Mouse (Mus musculus) ZHBTc4 (cell line): ENCODE data around the gene Mrps12.

Source experiments
- DNase-seq: peaks from one replicate; pipeline ENCODE4 v3.0.0-alpha.2; 2011; ENCODE audit warnings: low read depth, low spot score

The Mrps12 gene

DNA sequence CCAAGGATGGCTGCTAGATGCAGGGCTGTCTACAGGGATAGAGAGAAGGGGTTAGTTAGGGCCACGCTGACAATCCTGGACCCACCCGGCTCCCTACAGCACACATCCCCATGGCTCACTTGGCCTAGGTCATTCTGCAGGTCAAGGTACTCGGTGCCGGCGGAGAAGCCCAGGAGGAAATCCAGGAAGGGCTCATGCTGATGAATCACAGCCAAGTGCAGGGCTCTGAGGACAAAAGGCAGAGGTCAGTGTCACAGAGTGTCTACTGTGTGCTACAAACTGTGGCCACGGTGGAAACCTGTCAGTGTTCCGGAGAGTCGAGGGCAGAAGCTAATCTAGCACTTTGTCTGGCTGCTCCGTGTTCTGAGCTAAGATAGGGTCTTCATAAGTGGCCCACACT, 20.3 kb upstream of the Mrps12 start:
- no peak for DNase-seq

DNA sequence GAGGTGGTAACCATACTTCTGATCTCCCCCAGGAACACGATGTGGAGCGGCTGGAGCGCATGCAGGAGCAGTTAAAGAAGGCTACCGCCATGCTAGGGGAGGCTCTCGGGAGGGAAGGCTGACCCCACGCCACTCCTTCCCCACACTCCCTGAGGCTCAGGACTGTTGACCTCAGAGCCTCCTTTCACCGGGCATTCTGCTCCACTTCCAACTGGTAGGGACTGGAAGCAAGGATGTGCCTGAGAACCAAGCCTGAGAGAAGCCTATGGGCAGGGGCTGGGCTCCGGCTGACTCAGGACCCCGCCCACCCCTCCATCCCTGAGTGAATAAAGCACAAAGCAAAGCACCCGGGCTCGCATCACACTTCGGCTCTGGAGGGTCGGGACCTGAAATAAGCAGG, 17.0 kb upstream of the Mrps12 start:
- peak; percentile 57 for DNase-seq

DNA sequence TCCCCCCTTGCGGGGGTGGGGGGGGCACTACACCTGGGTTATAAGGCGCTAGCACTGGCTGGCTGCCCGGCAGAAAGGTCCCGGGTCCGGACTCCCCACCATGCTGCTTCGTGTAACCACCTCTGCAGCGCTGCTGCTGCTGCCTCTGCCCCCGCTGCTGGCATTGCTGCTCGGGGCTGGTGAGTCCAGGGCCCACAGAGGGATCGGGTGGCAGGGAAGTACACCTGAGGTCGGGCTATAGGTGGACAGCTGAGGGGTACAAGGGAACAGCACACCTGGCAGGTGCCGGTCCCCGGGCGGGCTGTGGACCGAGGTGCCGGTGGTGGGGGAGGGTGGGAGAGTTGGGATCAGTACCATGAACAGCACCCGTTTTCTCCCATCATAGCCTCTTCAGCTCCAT, 14.5 kb upstream of the Mrps12 start, which contains the start of gene Ccer2:
TSS of gene Ccer2 (plus strand) at position 96 of the 400 bp plus-strand sequence.
- no peak for DNase-seq

DNA sequence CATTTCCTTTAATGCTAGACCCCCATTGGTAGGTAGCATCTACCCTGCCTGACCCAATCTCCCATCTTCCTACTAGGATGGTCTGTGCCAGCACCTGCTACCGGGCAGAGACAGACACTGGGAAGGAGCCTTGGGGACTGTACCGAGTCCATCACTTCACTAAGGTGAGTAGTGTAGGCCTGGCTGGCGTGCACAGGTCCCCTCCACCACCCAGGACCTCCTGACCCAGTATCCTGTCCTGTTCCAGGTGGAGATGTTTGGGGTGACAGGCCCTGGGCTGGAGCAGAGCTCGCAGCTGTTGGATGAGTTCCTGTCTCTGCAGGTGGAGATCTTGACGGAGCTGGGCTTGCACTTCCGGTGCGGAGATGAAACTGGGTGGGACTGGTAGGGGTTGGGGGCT, 8.3 kb upstream of the Mrps12 start:
- DNase-seq, result no peak

DNA sequence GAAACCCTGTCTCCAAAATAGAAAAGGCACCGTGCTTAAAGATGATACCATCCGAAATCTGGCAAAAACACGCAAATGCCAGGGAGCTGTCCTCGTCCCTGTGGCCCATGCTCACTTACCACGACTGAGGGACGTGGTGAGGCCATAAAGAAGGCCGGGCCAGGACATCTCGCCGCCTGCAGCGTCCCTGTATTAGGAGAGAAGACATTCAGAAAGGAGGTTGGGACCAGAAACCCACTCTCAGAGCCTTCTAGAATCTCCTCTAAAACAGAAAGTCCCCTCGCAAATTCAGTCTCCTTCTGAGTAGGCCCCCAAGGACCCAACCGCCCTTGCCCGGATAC, 282 bp downstream of the Mrps12 start:
- DNase-seq, result no peak

DNA sequence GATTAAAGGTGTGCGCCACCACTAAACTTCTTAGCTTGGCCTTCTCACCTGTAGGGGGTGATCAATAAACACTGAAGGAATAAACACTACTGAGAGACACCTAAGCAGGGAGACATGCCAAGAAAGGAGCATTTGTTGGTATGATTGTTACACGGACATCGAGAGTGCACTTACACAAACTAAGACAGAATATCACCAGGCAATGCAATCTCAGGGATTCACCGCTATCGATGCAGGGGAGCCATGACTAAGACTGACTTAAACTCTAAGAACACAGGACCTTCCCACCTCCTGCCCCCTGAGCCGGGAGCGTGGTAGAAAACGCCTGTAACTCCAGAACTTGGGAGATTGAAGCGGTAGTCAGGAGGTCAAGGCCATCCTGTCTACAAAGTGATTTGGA, 671 bp downstream of the Mrps12 start:
- DNase-seq, result no peak

DNA sequence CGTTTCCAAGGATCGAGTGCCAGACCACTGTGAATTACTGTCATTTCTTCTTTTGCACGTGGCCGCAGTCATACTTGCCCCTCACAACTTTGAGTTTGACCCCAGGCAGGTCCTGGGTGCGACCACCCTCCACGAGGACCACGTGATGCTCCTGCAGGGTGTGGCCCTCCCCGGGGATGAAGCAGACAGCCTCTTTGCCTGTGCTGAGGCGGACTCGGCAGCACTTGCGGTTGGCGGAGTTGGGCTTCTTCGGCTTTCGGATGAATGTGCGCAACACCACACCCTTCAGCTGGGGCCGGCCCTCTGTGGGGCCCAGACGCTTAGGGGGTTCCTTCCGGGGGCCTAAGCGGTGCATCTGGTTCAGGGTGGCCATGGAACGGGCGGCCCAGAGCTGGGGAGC, 1.8 kb downstream of the Mrps12 start:
- peak; percentile 41 for DNase-seq

DNA sequence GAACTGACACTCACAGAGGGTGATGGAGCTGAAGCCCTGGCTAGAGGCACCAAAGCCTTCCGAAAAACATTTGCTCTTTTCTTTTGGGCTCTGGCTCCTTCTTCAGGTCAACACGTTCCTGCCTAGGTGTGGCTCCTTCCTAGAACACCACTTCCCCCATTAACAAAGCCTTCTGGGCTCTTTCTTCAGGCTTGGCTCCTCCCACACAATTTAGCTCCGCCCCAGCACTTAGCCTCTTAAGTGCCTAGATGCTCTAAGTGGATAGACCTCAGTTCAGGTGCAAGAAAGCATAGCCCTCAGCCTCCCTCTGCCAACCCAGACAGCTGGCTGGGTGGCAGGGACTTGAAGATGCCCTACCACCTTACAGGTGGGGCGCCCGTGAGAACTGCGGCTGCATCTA, 5.9 kb downstream of the Mrps12 start:
- DNase-seq, result peak; percentile 94

DNA sequence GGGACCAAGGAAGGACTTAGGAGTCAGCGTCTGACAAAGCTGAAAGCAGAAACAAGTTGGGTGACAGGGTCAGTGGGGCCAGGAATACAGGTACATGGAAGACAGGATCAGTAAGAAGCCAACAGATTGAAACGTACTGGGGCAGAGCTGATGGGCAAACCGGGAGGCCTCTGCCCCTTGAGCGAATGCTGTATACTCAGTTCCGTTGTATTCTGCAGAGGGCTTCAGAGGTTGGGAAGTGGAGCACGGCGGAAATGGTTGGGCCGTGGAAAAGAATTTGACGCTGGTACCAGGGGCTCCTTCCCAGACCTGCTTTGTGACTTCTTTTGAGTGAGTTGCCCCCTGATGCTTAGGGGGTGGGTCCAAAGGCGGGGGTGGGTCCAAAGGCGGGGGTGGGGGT, 8.4 kb downstream of the Mrps12 start:
- DNase-seq, result no peak

DNA sequence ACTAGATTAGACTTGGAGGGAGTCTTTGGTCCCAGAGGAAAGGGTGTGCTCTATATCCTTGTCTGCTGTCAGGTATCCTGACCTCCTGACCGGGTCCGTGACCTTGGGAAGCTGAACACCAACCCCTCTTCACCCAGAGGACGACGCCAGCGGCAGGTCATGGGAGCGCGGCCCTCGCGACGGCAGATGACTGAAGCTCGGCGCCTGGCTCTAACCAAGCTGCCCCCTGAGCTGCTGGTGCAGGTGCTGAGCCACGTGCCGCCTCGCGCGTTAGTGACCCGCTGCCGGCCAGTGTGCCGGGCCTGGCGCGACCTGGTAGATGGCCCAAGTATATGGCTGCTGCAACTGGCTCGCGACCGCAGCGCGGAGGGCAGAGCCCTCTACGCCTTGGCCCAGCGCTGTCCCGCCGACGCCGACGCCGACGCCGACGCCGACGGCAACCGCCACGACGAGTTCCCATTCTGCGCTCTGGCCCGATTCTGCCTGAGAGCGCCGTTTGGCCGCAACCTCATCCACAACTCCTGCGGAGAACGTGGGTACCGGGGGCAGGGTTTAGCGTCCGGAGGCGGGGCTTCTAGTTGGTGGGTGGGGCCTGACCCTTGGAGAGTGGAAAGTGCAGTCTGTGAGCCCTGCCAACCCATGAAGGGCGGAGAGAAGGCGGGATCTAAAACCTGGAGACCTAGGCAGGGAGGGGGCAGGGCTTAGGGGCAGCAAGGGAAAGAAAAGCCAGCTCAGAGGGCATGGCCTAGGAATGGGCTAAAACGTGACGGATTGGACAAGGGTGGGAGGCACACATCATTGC, 9.1 kb downstream of the Mrps12 start:
- DNase-seq, result peak; percentile 98

DNA sequence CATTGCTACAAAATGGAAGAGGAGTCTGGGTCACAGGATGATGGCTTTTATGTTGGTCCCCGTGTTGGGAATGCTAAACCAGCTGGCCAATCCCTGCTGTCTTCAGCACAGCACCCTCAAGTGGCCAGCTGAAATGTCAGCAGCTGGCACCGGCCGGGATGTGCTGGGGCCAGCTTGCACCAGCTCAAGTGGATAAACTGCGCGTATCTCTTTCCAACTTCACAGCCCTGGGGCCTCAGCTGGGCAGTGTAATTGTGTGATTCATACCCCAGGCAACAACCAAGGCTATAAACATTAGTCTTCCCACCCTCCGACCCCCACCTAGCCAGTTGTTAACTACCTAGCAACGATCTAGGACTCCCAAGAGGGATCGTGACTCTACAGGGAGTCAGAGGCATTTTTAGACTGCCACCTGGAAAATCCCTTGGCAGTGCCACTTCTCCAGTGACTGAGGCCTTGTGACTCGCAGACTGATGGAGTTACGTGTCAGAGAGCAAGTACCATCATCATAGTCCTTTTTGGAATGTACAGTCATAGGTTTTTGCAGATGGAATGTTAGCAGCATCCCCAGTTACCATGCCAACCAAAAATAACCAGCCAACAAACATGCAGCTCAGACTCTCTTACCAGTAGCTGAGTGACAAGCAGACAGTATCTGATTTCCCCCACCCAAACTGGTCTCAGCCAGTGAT, 13.8 kb downstream of the Mrps12 start:
- peak; percentile 50 for DNase-seq

DNA sequence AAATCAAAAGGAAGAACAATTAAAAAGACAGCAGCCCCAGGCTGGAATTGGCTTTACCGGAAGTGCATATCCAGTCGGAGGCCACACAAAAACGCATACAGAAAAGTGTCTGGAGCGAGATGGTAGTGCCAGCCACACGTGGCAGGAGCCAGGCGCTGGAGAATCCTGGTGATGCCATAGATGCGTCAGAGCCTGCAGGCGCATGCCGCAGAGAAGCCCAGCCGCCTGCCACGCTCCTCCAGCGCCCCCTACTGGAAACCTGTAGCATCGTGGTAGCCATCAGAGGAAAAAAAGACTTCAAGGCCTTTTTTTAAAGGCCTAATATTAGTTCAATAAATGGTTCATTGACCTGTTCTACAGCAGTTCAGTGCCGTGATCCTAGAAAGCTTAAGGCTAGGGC, 15.0 kb downstream of the Mrps12 start:
- DNase-seq, result peak; percentile 86

DNA sequence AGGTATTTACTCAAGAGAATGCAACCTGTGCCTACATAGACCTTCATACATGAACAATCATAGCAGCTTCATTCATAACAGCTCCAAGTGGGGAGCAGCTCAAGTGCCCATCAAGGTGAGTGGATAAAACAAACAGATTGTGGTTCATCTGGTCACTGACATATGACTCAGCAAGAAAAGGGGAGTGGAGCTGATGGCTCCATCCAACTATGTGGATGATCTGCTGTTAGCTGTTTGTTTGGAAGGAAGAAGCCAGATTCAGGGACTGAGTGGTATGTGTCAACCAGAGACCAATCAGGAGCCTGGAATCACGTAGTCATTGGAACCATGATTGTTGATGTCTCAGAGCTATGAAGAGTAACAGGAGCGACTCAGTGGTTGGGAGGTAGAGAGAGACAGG, 17.0 kb downstream of the Mrps12 start:
- peak; percentile 50 for DNase-seq

DNA sequence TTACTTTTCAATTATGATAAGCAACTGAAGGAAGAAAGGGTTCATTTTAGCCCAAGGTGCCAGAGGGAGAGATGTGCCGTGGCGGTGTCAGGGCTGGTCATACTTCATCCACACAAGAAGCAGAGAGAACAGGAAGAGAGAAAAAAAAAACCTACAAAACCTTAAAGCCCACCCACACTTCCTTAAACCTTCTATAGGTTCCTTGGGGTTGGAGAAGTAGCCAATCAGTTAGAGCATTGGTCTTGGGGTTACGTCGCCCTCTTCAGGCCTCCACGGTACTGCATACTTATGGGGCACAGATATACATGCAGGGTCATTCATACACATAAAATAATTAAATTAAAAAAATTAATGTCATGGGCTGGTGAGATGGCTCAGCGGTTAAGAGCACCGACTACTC, 19.5 kb downstream of the Mrps12 start:
- peak; percentile 59 for DNase-seq

DNA sequence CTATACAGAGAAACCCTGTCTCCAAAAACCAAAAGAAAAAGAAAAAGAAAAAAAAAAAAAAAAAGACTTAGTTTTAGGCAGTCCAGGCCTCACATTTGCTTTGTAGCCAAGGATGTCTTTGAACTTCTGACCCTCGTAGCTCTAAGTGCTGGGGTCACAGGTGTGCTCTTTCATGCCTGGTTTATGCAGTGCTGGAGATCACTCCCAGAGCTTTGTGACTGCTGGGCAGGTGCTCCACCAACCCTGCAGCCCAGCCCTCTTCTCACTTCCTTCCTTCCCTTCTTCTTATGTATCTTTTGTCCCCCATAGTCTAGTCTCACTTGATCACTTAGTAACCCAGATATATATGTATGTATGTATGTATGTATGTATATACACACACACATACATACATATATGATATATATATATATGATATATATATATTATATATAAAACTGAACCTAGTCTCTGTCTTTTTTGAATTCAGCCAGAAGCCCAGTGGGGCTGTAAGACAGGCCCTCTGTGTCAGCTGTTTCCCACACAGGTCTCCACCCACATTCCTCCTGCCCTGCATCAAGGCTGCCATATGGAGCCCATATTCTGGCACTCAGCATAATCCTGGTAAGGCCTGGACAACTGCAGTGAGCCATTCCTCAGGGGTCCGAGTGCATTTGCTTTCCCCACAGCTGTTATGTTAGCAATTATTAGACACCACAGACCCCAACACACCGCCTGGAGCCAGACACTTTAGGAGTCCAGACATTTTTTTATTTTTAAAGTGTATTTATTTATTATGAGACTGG, 20.7 kb downstream of the Mrps12 start:
- no peak for DNase-seq

DNA sequence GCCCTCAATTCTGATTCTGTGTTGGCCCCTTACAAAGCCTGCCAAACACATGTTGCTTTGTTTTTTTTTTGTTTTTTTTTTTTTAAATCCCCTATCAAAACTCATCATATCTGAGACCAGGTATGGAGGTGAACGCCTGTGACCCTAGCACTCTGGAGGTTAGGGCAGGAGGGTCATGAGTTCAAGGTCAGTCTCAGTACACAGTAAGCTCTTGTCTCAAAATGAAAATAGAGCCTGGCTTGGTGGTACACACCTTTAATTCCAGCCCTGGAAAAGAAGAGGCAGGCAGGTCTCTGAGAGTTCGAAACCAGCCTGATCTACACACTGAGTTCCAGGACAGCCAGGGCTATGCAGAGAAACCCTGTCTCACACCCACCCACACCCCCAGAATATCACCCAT, 22.0 kb downstream of the Mrps12 start:
- peak; percentile 21 for DNase-seq

DNA sequence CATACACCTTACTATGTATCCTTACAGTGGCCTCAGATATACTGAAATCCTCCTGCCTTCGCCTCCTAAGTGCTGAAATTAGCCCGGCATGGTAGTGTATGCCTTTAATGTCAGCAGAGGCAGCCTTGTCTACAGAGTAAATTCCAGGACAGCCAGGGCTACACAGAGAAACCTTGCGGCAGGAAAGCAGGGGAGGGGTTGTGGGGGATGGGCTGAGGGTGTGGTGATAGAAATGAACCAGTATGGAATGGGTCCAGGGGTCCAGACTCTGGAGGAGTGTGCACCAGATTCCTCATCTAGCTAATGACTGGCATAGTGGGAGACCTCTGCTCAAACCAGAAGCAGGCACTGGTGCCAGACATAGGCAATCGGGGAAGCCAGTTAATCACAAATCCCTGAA, 22.5 kb downstream of the Mrps12 start:
- DNase-seq, result peak; percentile 72

DNA sequence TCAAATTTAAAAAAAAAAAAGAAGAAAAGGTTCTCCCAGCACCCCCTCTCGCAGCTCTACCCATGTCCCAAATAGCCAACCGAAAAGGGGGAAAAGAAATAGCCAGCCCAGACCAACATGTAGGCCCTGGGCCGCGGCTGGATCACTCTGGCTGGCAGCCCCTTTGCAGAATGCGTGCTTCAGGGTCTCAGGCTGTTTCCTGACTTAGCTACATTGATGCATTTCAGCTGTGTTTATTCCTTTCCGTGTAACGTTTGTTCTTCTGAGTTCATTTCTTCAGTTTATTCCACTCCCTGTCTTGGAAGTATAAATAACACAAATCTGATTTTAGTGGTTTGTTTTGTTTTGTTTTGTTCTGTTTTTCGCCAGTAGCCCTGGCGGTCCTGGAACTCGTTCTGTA, 23.9 kb downstream of the Mrps12 start:
- no peak for DNase-seq

DNA sequence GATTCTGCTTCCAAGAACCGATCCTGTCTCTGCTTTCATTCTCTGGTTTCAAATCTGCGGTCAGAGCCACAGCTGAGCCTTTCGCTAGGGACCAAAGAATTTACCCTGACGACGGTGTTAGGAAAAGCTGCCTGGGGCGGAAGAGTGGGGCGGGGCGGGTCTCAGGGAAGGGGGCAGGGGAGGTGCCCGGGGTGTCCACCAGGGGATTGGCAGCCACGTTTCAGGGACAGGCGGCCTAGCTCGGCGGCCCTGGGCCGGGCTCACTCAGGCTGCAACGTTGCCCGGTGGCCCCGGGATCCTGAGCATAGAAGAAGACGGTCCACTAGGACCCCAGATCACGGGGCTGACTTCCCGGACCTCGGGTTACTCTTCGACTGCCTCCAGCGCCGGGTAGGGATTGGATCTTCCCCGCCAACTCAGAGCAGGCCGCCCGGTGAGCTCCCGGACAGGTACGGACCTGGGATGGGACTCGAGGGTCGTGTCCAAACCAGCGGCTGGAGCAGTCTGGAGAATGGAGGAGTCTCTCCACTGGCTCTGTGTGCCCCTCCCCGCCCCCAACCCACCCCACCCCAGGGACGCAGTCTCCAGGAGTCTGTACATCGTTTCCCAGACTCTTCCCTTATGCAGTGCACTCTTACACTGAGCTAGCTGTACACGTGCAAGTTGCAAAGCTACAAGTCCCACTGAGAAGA, 24.9 kb downstream of the Mrps12 start, which contains the start of gene Fbxo17:
TSS of gene Fbxo17 (plus strand) at position 215 of the 692 bp plus-strand sequence.
- DNase-seq, result peak; percentile 74

DNA sequence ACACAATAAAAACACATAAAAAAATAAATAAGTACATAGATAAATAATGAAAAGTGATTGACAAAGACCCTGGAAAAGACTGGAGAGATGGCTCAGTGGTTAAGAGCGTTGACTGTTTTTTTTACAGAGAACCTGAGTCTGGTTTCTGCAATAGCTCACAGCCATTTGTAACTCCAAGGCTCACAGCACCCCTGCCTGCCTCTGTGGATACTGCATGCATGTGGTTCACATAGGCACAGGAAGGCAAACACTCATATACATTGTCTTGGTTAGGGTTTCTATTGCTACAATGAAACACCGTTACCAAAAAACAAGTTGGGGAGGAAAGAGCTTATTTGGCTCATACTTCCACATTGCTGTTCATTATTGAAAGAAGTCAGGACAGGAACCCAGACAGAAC, 26.0 kb downstream of the Mrps12 start:
- DNase-seq, result peak; percentile 54

DNA sequence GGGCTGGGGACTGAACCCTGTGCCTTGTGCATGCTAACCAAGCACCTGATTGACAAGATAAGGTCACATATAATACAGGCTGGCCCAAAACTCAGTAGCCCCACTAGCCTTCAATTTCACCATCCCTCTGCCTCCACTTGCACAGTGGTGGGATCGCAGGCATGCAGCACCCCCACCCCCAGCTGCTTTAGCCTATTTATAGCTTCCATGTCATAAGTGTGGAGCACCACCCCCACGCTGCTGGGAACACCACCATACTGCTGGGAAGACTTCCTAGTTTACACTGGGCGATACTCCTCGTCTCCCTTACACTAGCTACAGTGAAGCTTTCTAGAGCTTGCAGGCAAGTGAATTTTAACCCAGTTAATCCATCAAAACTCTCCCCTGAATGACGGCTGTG, 27.0 kb downstream of the Mrps12 start:
- DNase-seq, result no peak

DNA sequence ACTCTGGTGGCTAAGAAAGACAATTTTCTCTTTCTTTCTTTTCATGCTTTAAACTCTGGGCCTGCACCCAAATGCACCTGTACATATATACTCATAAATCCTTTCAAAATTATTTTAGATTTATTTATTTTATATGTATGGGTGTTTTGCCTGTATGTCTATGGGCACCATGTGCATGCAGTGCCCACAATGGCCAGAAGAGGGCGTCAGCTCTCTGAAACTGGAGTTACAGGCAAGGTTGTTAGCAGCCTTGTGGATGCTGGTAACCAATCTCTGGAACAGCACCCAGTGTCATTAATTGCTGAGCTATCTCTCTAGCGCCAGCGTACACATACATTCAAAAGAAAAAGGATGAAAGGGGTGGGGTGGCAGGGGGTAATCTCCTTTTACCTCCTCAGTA, 30.7 kb downstream of the Mrps12 start:
- DNase-seq, result peak; percentile 78
